Mouse (Mus musculus): ENCODE results near the gene Gpat2. TPM values are rescaled to one million over a fixed set of nuclear protein-coding genes. Genes with fewer than 3 reads are reported as not detected.

Gpat2 gene
- polyA plus RNA-seq (2015; fragmentation: Nextera tagmentation; extraction: Ambion mirVana): 0.12 and 0.13 TPM in 2 replicates

DNA sequence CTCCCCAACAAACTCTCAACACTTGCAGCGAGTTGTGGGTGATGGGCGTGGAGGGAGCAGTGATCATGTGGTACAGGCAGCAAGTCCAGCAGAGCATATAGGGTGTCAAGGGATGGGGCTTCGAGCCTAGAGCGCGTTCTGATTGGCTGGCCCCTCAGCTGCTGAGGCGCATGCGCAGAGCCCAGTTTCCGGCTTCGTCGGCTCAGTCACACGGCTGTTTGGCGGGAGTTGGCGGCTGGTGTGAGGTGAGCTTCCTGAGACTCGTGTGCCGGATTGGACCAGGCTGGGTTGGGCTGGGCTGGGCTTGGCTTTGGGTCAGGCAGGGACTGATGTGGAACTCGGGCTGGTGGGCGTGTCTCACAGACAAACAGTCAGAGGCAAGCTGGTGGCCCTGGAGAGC lies at the start of gene Gpat2:
Gene Gpat2, plus strand, starts transcription at position 223 of the 400 bp plus-strand sequence.
- Histone ChIP-seq H3K4me2 (no peak within 1 kb of the TSS), H3K36me3 (no peaks in the 10 kb centered on the region), H3K4me3 (no peak within 1 kb of the TSS), H3K27ac (no peak within 1 kb of the TSS), H3K27me3 (no peaks in the 10 kb centered on the region), H3K4me1 (peaks cover 4% of the 10 kb centered on the region; the same call in 1 of the 2 replicates), H3K9ac (no peak within 1 kb of the TSS), H3K9me3 (no peaks in the 10 kb centered on the region)
- ATAC-seq (ENCODE audit: insufficient number of reproducible peaks, insufficient read depth, low FRiP score, low TSS enrichment, low read depth): no peak
- WGBS: 84% methylated on average over 17 of the region's 17 CpGs

DNA sequence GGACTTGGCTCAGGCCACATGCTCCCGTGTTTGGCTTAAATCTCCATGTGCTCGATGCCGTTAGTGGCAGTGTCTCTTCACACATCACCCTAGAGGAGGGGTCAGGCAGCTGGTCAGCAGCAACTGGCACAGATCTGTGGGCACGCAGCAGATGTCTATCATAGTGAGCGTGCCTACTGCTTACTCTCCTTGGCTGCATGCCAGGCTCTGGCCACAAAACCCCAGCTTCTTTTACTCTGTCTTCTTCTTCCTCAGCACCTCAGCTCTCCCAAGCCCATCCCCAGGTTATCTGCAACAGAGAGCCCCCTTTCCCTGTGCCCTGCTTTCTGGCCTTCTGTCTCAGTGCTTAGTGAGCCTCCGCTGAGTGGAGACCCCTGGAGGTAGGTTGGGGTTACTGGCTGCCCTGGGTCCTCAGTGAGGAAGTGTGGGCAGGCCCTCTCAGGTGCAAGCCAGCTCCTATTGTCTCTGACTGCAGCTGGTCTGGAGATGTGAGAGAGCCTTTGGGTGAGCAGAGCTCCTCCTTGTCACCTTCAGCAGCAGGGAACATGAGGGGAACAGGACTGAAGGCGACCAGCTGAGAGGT lies 49.1 kb upstream of the Gpat2 start:
- Histone ChIP-seq H3K27me3 (no peaks in the 10 kb centered on the region), H3K4me3 (no peak overlapping the region), H3K4me2 (no peak overlapping the region), H3K4me1 (no peaks in the 10 kb centered on the region), H3K27ac (no peak overlapping the region), H3K36me3 (no peaks in the 10 kb centered on the region), H3K9ac (no peak overlapping the region), H3K9me3 (no peaks in the 10 kb centered on the region)
- WGBS: 57% methylated on average over 7 of the region's 7 CpGs
- no peak for ATAC-seq (ENCODE audit: insufficient number of reproducible peaks, insufficient read depth, low FRiP score, low TSS enrichment, low read depth)

DNA sequence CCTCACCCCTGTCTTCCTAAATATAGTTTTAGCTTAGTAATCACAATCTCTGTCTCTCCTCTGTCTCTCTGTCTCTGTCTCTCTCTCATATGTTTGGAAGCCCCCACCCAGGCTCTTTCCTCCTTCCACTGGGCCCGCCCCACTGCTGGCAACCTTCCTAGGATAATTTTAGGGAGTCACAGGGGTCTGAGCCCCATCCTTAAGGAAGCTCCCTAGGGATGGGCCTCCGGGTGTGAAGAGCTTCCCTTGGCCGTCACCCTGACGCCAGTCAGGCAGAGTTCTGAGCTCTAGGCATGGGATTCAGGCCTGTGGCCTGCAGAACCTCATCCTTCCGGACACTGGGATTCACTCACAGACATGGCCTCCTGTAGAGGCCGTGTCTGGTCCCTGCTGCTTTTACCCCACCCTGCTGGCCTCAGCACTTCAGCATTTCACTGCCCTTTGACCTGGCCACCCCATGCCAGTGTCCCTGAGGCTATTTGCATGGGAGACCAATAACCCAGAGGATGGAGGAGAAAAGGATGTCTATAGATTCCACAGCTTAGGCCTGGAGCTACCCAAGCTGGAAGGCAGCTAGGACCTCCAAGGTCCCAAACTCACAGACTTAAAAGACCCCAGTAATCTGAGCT lies 48.5 kb upstream of the Gpat2 start:
- Histone ChIP-seq H3K9ac (no peak overlapping the region), H3K9me3 (no peaks in the 10 kb centered on the region), H3K27me3 (no peaks in the 10 kb centered on the region), H3K36me3 (no peaks in the 10 kb centered on the region), H3K4me1 (no peaks in the 10 kb centered on the region), H3K4me3 (no peak overlapping the region), H3K27ac (no peak overlapping the region), H3K4me2 (no peak overlapping the region)
- WGBS: 72% methylated on average over 6 of the region's 6 CpGs
- no peak for ATAC-seq (ENCODE audit: insufficient number of reproducible peaks, insufficient read depth, low FRiP score, low TSS enrichment, low read depth)

DNA sequence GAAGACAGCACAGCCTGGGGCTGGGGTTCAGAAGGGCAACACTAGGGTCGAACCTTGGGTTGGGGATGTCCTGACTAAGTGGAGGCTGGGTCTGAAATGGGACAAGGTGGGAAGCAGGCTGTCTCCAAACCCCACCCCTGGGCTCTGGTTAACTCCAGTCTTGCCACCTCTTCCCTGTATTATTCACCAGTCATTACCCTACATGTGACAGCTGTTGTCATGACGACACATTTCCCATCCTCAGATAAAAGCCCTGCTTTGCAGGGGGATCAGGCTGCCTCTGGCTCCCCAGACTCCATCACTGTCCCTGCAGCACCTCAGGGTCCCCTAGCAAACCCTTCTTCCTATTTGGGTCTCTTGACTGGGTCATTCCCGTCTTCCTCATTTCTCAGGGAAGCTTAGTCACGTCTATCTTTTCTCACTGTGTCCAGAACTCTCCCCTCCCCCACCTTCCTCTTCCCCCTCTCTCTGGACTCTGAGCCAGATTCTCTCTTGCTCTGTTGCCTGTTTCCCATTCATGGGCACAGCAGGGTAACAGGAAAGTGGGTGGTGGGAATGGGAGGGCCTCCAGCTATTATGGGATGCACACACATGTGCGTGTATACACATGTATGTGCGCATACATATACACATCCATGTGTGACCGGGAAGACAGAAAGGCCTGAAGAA lies 46.9 kb upstream of the Gpat2 start:
- 60% methylated on average over 7 of the region's 7 CpGs for WGBS
- Histone ChIP-seq H3K4me2 (no peak overlapping the region), H3K27ac (no peak overlapping the region), H3K9me3 (no peaks in the 10 kb centered on the region), H3K9ac (no peak overlapping the region), H3K4me3 (no peak overlapping the region), H3K4me1 (no peaks in the 10 kb centered on the region), H3K36me3 (no peaks in the 10 kb centered on the region), H3K27me3 (no peaks in the 10 kb centered on the region)
- ATAC-seq (ENCODE audit: insufficient number of reproducible peaks, insufficient read depth, low FRiP score, low TSS enrichment, low read depth): no peak

DNA sequence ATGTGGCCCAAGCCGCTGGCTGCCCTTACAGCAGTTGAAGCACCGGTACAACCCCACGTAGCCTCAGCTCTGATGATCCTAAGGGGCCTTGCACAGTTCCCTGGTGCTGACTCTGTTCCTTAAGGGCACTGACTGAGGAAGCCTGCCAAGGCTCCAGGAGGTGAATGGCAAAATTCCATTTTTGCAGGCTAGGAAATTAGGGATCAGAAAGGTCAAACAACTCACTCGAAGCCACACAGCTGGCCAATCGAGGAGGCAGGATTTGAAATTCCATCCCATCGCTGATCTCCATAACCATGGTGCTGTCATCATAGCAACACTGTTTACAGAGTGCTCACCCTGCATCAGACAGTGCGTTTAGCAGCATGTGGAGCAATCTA lies 46.4 kb upstream of the Gpat2 start:
- no peaks in the 10 kb centered on the region for H3K27me3 ChIP-seq
- H3K4me2 ChIP-seq: no peak overlapping the region
- H3K36me3 ChIP-seq: no peaks in the 10 kb centered on the region
- ATAC-seq (ENCODE audit: insufficient number of reproducible peaks, insufficient read depth, low FRiP score, low TSS enrichment, low read depth): no peak
- H3K9me3 ChIP-seq: no peaks in the 10 kb centered on the region
- no peaks in the 10 kb centered on the region for H3K4me1 ChIP-seq
- no peak overlapping the region for H3K4me3 ChIP-seq
- no peak overlapping the region for H3K9ac ChIP-seq
- no peak overlapping the region for H3K27ac ChIP-seq
- 61% methylated on average over 7 of the region's 7 CpGs for WGBS

DNA sequence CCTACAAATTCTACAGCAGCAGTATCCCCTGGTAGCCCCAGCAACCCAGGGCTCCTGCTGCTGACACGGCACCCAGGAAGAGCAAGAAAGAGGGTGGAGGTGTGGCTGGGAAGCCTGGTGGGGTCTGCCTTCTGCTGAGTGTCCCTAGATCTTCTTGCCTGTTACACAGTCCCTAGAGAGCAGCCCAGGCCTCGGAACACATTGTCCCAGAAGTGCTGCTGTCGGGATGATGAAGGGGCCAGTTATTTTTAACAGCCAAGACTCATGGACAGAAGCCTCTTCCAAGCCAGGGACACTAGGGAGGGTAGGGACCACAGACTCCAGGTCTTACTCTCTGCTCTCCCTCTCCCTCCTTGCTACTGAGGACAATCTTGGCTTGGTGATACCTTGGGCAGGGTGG lies 45.7 kb upstream of the Gpat2 start:
- H3K4me3 ChIP-seq: no peak overlapping the region
- no peaks in the 10 kb centered on the region for H3K36me3 ChIP-seq
- WGBS: 75% methylated on average over 3 of the region's 3 CpGs
- H3K27ac ChIP-seq: no peak overlapping the region
- no peak for ATAC-seq (ENCODE audit: insufficient number of reproducible peaks, insufficient read depth, low FRiP score, low TSS enrichment, low read depth)
- H3K4me1 ChIP-seq: no peaks in the 10 kb centered on the region
- H3K27me3 ChIP-seq: no peaks in the 10 kb centered on the region
- no peak overlapping the region for H3K9ac ChIP-seq
- H3K4me2 ChIP-seq: no peak overlapping the region
- H3K9me3 ChIP-seq: no peaks in the 10 kb centered on the region

DNA sequence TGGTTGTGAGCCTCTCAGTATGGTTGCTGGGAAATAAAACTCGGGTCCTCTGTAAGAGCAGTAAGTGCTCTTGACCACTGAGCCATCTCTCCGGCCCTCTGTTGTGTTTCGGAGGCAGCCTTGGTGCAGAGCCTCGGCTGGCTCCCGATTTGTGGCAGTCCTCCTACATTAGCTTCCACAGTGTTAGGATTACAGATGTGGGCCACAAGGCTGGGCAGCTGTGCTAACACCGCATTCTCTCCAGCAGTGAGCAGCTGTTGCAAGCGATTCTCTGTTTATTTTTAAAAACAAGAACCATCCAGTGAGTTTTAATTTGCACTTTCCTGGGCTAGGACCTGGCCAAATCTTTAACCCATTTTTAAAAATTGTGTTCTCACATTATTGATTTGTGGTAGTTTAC lies 41.1 kb upstream of the Gpat2 start:
- ATAC-seq (ENCODE audit: insufficient number of reproducible peaks, insufficient read depth, low FRiP score, low TSS enrichment, low read depth): no peak
- H3K9ac ChIP-seq: no peak overlapping the region
- no peak overlapping the region for H3K4me2 ChIP-seq
- WGBS: 72% methylated on average over 7 of the region's 7 CpGs
- H3K27ac ChIP-seq: no peak overlapping the region
- H3K9me3 ChIP-seq: no peaks in the 10 kb centered on the region
- H3K36me3 ChIP-seq: no peaks in the 10 kb centered on the region
- H3K4me3 ChIP-seq: no peak overlapping the region
- no peaks in the 10 kb centered on the region for H3K27me3 ChIP-seq
- no peaks in the 10 kb centered on the region for H3K4me1 ChIP-seq

DNA sequence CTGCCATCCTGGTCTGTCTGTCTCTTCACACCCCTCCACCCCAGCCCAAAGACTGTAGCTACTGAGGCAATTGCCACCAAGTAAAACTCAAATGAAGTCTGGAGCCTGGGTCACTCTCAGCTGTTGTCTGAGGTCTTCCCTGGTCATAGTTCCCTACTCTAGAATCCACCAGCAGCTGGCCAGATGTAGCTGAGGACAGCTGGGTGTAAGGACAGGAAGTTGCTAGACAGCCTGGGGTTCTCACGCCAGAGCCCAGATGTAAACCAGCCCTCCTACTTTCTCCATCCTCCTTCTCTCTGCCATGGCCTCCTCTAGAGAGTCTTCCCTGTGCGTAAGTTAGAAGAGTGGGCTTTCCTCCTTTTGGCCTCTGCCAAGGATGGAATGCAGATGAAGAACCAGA lies 37.5 kb upstream of the Gpat2 start:
- WGBS: 70% methylated on average over 2 of the region's 2 CpGs
- no peak overlapping the region for H3K9ac ChIP-seq
- H3K27ac ChIP-seq: no peak overlapping the region
- H3K36me3 ChIP-seq: no peaks in the 10 kb centered on the region
- no peak overlapping the region for H3K4me2 ChIP-seq
- no peaks in the 10 kb centered on the region for H3K27me3 ChIP-seq
- no peak for ATAC-seq (ENCODE audit: insufficient number of reproducible peaks, insufficient read depth, low FRiP score, low TSS enrichment, low read depth)
- no peaks in the 10 kb centered on the region for H3K4me1 ChIP-seq
- no peaks in the 10 kb centered on the region for H3K9me3 ChIP-seq
- no peak overlapping the region for H3K4me3 ChIP-seq

DNA sequence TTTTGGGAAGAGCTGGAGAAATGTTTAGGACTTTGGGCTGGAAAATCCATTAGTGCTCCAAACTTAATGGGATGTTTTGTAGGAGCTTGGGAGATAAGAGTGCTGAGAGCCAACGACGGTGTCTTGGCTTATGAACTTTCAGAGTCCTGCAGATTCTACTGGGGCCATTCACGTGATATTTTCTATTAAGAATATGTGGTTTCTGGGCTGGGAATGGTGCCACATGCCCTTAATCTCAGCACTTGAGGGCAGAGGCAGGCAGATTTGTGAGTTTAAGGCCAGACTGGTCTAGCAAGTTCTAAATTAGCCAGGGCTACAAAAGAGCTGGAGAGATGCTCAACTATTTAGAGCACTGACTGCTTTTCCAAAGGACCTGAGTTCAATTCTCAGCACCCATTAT lies 34.6 kb upstream of the Gpat2 start:
- WGBS: 78% methylated on average over 3 of the region's 3 CpGs
- no peak overlapping the region for H3K27ac ChIP-seq
- H3K9me3 ChIP-seq: no peaks in the 10 kb centered on the region
- H3K36me3 ChIP-seq: no peaks in the 10 kb centered on the region
- no peak overlapping the region for H3K9ac ChIP-seq
- H3K4me1 ChIP-seq: no peaks in the 10 kb centered on the region
- no peak overlapping the region for H3K4me3 ChIP-seq
- no peak overlapping the region for H3K4me2 ChIP-seq
- no peak for ATAC-seq (ENCODE audit: insufficient number of reproducible peaks, insufficient read depth, low FRiP score, low TSS enrichment, low read depth)
- H3K27me3 ChIP-seq: no peaks in the 10 kb centered on the region

DNA sequence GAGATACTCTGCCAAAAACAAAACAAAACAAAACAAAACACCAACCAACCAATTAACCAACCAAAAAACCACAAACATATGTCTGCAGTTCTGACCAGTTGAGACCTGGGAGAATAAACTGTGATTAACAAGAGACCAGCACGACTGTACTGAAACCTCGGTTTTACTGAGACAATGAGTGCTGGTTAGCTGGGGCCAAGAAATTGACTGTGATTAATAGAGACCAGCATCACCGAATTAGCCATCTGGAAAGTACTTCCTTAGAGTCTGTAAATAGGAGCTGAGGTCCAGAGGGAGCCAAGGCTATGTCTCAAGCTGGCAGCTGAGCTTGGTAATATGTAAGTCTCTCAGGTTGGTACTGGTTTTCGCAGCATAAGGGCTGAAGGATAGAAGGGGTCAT lies 34.2 kb upstream of the Gpat2 start:
- no peak overlapping the region for H3K27ac ChIP-seq
- H3K36me3 ChIP-seq: no peaks in the 10 kb centered on the region
- no peaks in the 10 kb centered on the region for H3K4me1 ChIP-seq
- H3K9ac ChIP-seq: no peak overlapping the region
- H3K4me2 ChIP-seq: no peak overlapping the region
- no peak overlapping the region for H3K4me3 ChIP-seq
- no peaks in the 10 kb centered on the region for H3K27me3 ChIP-seq
- ATAC-seq (ENCODE audit: insufficient number of reproducible peaks, insufficient read depth, low FRiP score, low TSS enrichment, low read depth): no peak
- 59% methylated on average over 4 of the region's 4 CpGs for WGBS
- no peaks in the 10 kb centered on the region for H3K9me3 ChIP-seq

DNA sequence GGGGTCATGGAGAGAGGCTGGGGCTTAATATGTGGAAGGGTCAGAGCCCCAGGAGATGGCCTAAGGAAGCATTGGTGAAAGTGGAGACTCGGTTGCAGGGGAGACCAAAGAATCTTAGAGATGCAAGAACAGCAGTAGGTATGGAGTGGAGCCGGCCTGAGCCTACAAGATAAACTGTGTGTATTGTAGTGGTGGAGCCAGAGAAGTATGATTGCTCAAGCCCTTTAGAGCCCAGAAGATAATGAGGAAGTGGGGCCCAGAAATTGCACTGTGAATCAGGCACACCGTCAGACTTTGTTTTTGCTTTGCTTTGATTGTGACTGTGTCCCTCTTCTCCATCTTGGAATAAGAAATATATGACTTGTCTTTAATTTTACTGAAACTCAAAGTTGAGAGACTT lies 33.7 kb upstream of the Gpat2 start:
- no peak overlapping the region for H3K4me2 ChIP-seq
- H3K4me3 ChIP-seq: no peak overlapping the region
- H3K27me3 ChIP-seq: no peaks in the 10 kb centered on the region

DNA sequence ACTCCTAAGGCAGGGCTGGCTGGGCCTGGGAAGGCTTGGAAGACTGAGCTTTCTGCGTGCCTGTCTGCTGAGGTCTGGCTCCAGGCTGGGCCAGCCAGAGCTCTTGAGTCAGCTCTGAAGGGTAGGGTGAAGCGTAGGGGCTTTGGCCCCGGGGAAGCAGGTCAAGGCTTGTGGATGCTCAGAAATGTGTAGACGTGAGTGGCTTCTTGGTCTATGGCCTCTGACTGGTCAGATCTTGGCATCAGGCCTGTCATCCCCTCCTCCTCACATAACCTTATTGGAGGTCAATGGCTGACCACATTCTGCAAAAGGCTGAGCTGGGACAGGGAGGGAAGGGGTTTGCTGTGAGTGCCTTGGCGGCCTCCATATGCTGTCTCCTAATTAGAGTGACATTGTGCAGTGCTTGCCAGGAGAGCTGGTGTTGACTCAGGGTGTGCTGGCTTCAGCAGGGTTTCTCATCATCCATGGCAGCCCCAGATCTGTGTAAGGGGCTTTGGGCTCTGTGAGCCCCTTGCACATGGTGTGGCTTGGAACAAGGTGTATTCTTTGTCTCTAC lies 30.3 kb upstream of the Gpat2 start:
- Histone ChIP-seq H3K9ac (no peak overlapping the region), H3K36me3 (no peaks in the 10 kb centered on the region), H3K4me1 (no peaks in the 10 kb centered on the region), H3K27me3 (no peaks in the 10 kb centered on the region), H3K27ac (no peak overlapping the region), H3K9me3 (no peaks in the 10 kb centered on the region), H3K4me3 (no peak overlapping the region), H3K4me2 (no peak overlapping the region)
- no peak for ATAC-seq (ENCODE audit: insufficient number of reproducible peaks, insufficient read depth, low FRiP score, low TSS enrichment, low read depth)
- 80% methylated on average over 5 of the region's 5 CpGs for WGBS

More for the DNA sequence above, 33.7 kb upstream of the Gpat2 start:
- H3K36me3 ChIP-seq: no peaks in the 10 kb centered on the region
- H3K27ac ChIP-seq: no peak overlapping the region
- H3K4me1 ChIP-seq: no peaks in the 10 kb centered on the region
- 67% methylated on average over 3 of the region's 3 CpGs for WGBS
- H3K9ac ChIP-seq: no peak overlapping the region
- ATAC-seq (ENCODE audit: insufficient number of reproducible peaks, insufficient read depth, low FRiP score, low TSS enrichment, low read depth): no peak
- no peaks in the 10 kb centered on the region for H3K9me3 ChIP-seq

All from embryonic facial prominence, embryonic 13.5 days (tissue).